Mouse (Mus musculus): ENCODE measurements around the gene Dbil5. TPM values are rescaled to one million over a fixed set of nuclear protein-coding genes. Genes with fewer than 3 reads are reported as not detected.
A peak's percentile ranks its signal among the peaks of the same experiment; 100 is the strongest.

The Dbil5 gene
- polyA plus RNA-seq (2016; fragmentation: Nextera tagmentation; extraction: Ambion mirVana), result 0.88 TPM in 1 of 2 replicates, not detected in the other

DNA sequence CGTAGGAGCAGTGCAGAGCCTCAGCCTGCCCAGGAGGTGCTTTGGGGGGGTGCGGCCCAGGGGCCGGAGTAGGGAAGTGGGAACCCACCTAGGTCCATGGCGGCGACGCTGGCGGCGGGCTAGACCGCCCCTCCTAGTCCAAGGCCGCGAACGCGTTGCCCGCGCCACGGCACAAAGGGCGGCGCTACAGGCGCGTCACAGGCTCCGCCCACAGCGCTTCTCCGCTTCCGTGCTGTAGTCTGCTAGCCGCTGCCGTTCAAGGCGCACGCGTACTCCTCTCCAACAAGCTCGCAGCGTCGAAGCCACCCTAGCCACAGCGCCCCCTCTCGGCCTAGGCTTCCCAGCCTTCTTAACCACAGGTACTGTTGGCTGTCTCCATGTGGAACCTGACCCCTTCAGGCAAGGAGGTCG, at the start of gene Dbil5, which contains the start of gene Gemin4:
TSS of gene Dbil5 (plus strand) at position 219 of the 411 bp plus-strand sequence.
TSS of gene Gemin4 (minus strand) at position 275 of the 411 bp plus-strand sequence.
- H3K27ac ChIP-seq (replicated peaks), result peak within 1 kb of the TSS; percentile 98
- H3K36me3 ChIP-seq, result peaks cover 53% of the 10 kb centered on the region

DNA sequence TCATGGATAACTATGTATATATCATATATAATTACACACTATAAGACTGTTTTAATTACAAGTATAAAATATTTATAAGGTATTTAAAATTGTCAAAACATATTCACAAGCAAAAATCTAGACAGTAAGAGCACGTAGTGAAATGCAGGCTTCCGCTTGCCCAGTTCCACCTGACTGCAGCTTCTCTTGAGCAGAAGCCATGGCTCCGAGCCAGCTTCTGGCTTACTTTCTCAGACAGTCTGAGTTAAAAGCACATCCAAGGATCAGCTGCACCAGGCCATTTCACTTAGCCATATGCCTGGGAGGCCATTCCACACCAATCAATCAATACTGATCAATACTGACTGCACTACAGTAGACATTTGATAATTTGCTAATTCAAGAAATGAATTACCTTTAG, 48.4 kb upstream of the Dbil5 start:
- H3K27ac ChIP-seq (replicated peaks), result no peak overlapping the region
- DNase-seq (ENCODE audit: low spot score), result no peak
- WGBS, result 88% methylated on average over 3 of the region's 3 CpGs
- no peaks in the 10 kb centered on the region for H3K9me3 ChIP-seq (replicated peaks)
- no peak overlapping the region for H3K4me3 ChIP-seq
- peaks cover 29% of the 10 kb centered on the region for H3K36me3 ChIP-seq
- no peaks in the 10 kb centered on the region for H3K4me1 ChIP-seq
- no peaks in the 10 kb centered on the region for H3K27me3 ChIP-seq (ENCODE audit: low read depth, poor library complexity, severe bottlenecking)

More for the DNA sequence above, at the start of gene Dbil5, which contains the start of gene Gemin4:
- Histone ChIP-seq H3K4me3 (peak within 1 kb of the TSS; percentile 85), H3K27me3 (ENCODE audit: low read depth, poor library complexity, severe bottlenecking) (peaks cover 28% of the 10 kb centered on the region), H3K4me1 (peaks cover 41% of the 10 kb centered on the region), H3K9me3 (replicated peaks) (no peaks in the 10 kb centered on the region)
- peak; percentile 98 for DNase-seq (ENCODE audit: low spot score)
- under 1% methylated on average over 35 of the region's 35 CpGs for WGBS

DNA sequence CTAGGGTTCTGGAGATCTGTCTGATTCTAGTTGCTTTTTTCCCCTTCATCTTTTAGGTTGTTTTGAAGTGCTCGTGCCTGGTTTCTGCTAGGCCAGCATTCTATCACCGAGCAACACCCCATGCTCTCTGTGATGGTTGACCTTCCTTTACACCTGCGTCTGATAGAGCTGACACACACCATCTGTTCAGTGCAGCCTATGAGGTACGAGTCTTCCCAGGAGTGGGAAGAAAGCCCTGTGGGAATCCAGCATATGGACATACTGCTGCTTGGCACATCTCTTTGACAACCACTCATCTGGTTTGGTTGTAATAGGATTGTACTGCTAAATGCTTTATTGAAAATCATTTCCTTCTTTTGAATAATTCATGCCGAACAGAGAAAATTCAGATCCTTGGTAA, 47.2 kb upstream of the Dbil5 start:
- no peaks in the 10 kb centered on the region for H3K9me3 ChIP-seq (replicated peaks)
- no peak overlapping the region for H3K27ac ChIP-seq (replicated peaks)
- 84% methylated on average over 5 of the region's 5 CpGs for WGBS
- peaks cover 24% of the 10 kb centered on the region for H3K36me3 ChIP-seq
- H3K27me3 ChIP-seq (ENCODE audit: low read depth, poor library complexity, severe bottlenecking), result no peaks in the 10 kb centered on the region
- DNase-seq (ENCODE audit: low spot score), result no peak
- no peak overlapping the region for H3K4me3 ChIP-seq
- H3K4me1 ChIP-seq, result no peaks in the 10 kb centered on the region

DNA sequence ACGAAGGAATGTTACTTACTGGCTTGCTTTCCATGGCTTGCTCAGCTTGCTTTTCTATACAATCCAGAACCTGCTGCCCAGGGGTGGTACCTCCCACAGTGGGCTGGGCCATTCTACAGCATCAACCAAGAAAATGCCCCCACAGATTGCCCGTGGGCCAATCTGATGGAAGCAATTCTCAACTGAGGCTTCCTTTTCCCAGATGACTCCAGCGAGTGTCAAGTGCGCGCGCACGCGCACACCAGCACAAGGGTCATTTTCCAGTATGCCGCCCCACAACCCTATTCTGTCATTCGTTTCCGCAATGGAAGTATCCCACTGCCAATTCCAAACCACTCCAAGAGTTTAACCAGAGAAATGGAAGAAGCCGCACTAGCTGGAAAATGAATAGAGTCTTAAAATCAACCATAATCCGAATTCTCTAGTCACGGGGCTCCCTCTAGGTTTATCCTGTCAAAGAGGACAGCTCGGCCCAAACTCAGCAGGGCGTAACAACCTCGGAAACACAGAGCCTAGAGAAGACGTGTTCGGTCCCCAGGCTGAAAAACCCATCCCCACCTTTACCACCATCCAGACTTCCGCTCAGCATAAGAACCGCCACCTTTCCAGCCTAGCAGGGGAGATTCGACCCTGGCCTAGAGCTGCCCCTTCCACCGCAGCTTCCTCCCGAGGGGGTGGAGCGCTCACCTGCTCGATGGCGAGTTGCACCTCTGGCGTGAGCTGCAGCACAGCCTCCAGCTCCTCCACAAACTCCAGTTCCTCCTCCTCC, 38.5 kb upstream of the Dbil5 start:
- peak; percentile 28 for DNase-seq (ENCODE audit: low spot score)
- Histone ChIP-seq H3K36me3 (peaks cover 3% of the 10 kb centered on the region), H3K4me3 (peak overlapping the region; percentile 95), H3K27ac (replicated peaks) (peak overlapping the region; percentile 85), H3K27me3 (ENCODE audit: low read depth, poor library complexity, severe bottlenecking) (no peaks in the 10 kb centered on the region), H3K9me3 (replicated peaks) (no peaks in the 10 kb centered on the region), H3K4me1 (peaks cover 19% of the 10 kb centered on the region)
- 2% methylated on average over 28 of the region's 28 CpGs for WGBS

DNA sequence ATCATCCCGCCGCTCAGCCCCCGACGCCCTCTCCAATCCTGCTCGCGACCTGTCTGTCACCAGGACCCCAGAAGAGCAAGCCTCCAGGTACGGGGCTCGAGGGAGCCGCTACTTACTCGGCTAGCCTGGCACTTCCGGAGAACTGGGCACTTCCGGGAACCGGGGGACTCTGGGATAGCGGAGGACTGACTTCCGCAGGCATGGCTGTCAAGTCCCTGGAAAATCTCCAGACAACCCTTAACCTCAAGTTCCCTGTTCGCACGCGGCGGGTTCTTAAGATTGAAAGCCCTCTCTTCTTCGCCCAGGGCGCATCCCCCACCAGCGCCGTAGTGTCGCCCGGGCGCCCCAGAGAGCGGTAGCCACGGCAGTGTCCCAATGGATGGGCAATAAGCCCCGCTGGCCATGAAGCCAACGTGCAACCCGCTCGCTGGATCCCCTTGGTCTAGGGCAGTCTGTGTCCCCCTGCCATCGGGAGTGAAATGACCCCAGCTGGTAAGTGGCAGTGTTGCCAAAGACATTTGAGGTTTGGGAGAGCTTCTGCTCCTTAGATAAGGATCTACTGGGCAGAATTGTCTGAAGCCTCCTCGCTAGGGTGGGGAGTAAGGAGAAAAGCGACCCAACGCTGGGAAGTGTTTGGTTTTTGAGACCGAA, 37.8 kb upstream of the Dbil5 start, which contains the start of the genes Vps53 and Fam57a:
TSS of gene Vps53 (minus strand) at position 153 of the 651 bp plus-strand sequence.
TSS of gene Fam57a (plus strand) at position 177 of the 651 bp plus-strand sequence.
- no peaks in the 10 kb centered on the region for H3K27me3 ChIP-seq (ENCODE audit: low read depth, poor library complexity, severe bottlenecking)
- peak within 1 kb of the TSS; percentile 95 for H3K4me3 ChIP-seq
- no peaks in the 10 kb centered on the region for H3K36me3 ChIP-seq
- under 1% methylated on average over 37 of the region's 37 CpGs for WGBS
- DNase-seq (ENCODE audit: low spot score), result peak; percentile 87
- H3K9me3 ChIP-seq (replicated peaks), result no peaks in the 10 kb centered on the region
- H3K4me1 ChIP-seq, result peaks cover 19% of the 10 kb centered on the region
- H3K27ac ChIP-seq (replicated peaks), result peak within 1 kb of the TSS; percentile 85

DNA sequence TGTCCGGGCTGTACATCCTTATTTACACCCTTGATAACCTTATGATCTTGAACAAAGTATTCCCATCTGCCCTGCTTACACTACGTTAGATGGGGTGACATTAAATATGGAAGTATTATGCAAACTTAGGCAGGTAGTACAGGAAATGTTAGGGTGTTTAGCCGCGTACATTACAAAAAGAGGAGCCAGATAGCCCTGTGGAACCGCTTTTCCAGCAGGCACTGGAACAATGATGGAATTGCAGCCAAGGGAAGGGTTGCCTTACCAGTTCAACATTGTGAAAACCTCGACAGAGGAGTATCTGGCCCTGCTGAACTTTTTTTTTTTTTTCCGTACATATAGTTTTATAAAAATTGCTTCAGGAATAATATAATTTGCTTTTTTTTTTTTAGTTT, 37.3 kb upstream of the Dbil5 start:
- Histone ChIP-seq H3K27me3 (ENCODE audit: low read depth, poor library complexity, severe bottlenecking) (no peaks in the 10 kb centered on the region), H3K4me1 (peaks cover 19% of the 10 kb centered on the region), H3K27ac (replicated peaks) (peak overlapping the region; percentile 85; the same call in 1 of the 2 replicates), H3K4me3 (peak overlapping the region; percentile 95), H3K9me3 (replicated peaks) (no peaks in the 10 kb centered on the region), H3K36me3 (no peaks in the 10 kb centered on the region)
- 23% methylated on average over 7 of the region's 7 CpGs for WGBS
- DNase-seq (ENCODE audit: low spot score), result no peak

DNA sequence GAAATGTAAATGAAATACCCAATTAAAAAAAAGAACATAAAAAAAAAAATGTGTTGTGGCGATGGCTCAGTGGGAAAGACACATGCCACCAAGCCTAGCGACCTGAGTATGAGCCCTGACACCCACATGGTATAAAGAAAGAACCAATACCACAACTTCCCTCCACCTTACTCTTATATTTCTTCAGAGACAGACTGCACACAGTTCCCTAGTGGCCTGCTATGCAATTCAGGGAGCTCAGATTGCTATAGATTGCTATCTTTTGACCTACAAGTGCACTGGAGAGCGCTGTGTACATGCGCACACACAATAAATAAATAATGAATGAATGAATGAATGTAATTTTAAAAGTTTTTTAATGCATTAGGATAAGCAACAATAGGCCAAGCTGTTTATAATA, 33.7 kb upstream of the Dbil5 start:
- Histone ChIP-seq H3K36me3 (no peaks in the 10 kb centered on the region), H3K4me3 (no peak overlapping the region), H3K9me3 (replicated peaks) (no peaks in the 10 kb centered on the region), H3K27ac (replicated peaks) (no peak overlapping the region), H3K27me3 (ENCODE audit: low read depth, poor library complexity, severe bottlenecking) (no peaks in the 10 kb centered on the region), H3K4me1 (peaks cover 12% of the 10 kb centered on the region)
- no peak for DNase-seq (ENCODE audit: low spot score)
- 91% methylated on average over 4 of the region's 4 CpGs for WGBS

DNA sequence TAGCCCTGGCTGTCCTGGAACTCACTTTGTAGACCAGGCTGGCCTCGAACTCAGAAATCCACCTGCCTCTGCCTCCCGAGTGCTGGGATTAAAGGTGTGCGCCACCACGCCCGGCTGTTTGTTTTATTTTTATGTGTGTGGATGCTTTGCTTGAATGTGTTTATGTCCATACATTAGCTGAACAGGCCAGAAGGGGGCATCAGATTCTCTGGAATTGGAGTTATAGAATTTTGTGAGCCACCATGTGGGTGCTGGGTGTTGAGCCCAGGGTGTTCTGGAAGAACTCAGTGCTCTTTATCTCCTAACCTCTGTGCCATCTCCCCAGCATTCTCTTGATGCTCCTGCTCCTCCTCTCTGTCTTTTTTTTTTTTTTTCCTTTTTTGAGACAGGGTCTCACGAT, 30.5 kb upstream of the Dbil5 start:
- Histone ChIP-seq H3K4me1 (no peaks in the 10 kb centered on the region), H3K27me3 (ENCODE audit: low read depth, poor library complexity, severe bottlenecking) (no peaks in the 10 kb centered on the region), H3K9me3 (replicated peaks) (no peaks in the 10 kb centered on the region), H3K36me3 (no peaks in the 10 kb centered on the region), H3K27ac (replicated peaks) (no peak overlapping the region), H3K4me3 (no peak overlapping the region)
- no peak for DNase-seq (ENCODE audit: low spot score)
- 85% methylated on average over 6 of the region's 6 CpGs for WGBS

DNA sequence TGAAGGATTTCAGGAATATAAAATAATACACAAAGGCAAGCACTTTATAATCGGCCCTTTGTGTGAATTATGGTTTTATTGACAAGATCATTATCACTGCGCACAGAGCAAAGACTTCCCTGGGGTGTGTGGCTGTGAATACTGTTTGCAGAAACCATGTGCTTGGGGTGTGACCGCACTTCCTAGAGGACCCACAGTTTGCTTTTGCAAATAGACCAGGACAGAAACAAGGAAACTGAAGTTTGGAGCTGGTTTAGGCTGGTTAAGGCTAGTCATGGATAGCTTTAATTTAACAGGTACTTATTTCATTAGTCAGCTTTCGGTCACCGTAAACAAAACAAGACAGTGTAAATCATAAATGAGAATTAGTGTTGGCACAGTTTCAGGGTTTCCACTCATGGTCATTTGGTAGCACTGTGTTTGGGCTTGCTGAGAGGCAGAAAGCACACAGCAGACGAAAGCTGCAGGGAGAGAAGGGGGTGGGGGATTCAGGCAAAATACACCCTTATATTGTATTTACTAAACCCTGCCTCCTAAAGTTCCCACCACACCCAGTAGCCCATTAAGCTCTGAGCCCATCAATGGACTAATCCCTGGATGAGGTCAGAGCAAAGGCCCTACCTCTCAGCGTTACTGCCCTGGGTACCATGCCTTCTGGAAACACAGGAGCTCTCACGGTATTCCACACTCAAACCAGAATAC, 21.0 kb upstream of the Dbil5 start:
- Histone ChIP-seq H3K27me3 (ENCODE audit: low read depth, poor library complexity, severe bottlenecking) (peaks cover 15% of the 10 kb centered on the region), H3K27ac (replicated peaks) (no peak overlapping the region), H3K4me3 (no peak overlapping the region), H3K9me3 (replicated peaks) (no peaks in the 10 kb centered on the region), H3K4me1 (peaks cover 10% of the 10 kb centered on the region), H3K36me3 (no peaks in the 10 kb centered on the region)
- no peak for DNase-seq (ENCODE audit: low spot score)
- 67% methylated on average over 8 of the region's 8 CpGs for WGBS

DNA sequence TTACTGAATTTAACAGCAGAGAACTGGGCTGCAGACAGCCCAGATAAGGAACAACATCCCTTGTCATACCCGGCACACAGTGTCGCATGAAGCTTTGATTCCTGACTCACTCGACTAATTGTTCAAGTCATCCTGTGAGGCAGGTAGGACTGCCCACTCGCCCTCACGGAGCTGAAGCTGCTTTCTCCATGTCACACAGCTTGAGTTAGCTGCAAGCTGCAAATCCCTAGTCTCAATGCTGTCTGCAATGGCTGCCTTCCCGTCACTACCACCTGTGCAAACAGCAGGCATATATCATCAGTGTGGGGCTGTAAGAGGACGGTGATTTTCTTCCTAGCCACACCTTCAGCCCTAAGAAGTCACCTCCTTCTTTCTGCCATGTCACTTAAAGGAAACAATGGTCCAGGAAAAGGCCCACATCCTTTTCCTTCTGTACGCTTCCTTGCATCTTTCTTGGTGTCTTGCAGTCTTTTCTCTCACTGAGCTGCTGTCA, 20.4 kb upstream of the Dbil5 start:
- H3K27me3 ChIP-seq (ENCODE audit: low read depth, poor library complexity, severe bottlenecking), result peaks cover 16% of the 10 kb centered on the region
- no peaks in the 10 kb centered on the region for H3K9me3 ChIP-seq (replicated peaks)
- WGBS, result 51% methylated on average over 8 of the region's 8 CpGs
- H3K27ac ChIP-seq (replicated peaks), result no peak overlapping the region
- DNase-seq (ENCODE audit: low spot score), result no peak
- no peaks in the 10 kb centered on the region for H3K36me3 ChIP-seq
- H3K4me1 ChIP-seq, result peaks cover 15% of the 10 kb centered on the region
- H3K4me3 ChIP-seq, result no peak overlapping the region

DNA sequence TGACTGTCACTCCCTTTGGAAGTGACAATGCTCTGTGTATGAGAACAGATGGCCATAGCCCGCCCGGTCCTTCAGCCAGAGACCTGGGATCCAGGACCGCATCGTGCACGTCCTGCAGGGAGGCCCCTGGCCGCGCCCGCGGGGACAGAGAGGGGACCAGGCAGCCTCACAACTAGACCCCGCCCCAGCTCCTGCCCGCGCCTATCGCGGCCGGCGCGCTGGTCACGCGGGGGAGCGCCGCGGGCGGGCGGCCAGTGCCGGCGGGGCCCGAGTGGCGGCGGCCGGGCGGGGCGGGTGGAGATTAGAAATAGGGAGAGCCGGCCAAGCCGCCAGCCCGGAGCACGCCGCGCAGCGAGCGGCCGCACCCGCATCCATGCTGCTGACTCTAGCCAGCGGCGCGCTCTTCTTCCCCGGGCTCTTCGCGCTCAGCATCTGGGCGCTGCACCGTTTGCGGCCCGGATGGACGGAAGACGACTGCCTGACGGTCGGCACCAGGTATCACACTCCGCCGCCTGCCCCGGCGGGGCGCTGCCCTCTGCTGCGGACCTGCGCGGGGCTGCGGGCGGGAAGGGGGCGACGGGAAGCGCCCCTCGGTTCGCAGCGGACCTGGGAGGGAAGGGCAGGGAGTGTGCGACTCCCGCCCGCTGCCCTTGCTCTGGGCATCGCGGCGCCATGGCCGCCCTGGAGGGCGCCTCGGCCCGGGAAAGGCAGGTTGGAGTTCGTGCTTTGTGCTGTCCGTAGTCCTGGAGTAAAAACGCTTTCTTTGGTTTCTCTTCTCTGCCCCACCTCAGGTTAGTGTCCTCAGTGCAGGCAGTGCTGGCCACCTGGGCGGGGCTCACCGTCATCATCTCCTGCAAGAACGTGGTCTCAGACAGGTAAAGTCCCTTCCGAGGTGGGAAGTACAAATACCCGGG, 15.4 kb upstream of the Dbil5 start:
- H3K36me3 ChIP-seq, result peaks cover 27% of the 10 kb centered on the region
- peaks cover 30% of the 10 kb centered on the region for H3K27me3 ChIP-seq (ENCODE audit: low read depth, poor library complexity, severe bottlenecking)
- DNase-seq (ENCODE audit: low spot score), result peak; percentile 85
- H3K4me3 ChIP-seq, result peak overlapping the region; percentile 80
- H3K4me1 ChIP-seq, result peaks cover 26% of the 10 kb centered on the region
- H3K9me3 ChIP-seq (replicated peaks), result no peaks in the 10 kb centered on the region
- under 1% methylated on average over 90 of the region's 90 CpGs for WGBS
- peak overlapping the region; percentile 89 for H3K27ac ChIP-seq (replicated peaks)

All from midbrain, embryonic 10.5 days (tissue).